In the genomic region with DNA sequence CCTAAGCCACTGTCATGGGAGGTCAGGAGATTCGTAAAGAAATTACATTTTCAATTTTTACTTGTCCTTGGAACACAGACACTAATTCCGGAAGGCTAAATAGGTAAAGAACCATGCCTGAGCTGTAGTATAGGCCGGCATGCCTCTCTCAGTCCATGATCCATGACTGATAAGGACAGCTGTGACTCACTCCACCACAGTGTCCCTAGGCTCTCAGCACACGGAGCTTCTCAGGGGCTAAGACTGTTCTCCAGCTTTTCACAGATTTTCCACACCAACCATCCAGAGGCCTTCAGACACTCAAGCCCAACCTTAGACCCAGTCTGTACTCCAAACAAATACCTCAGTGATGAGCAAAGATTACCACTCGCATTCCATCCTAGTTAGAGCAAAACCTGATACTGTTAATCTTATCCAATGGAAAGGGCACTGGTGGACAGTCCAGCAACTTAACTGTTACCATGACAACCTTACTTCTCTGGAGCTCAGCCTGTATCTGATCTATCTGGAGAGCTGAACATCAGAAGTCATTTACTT, we compare ENCODE assay signal across 17 mouse cellular contexts.
"Had no signal": no experiment of that assay in that cellular context is flagged by ENCODE, and none has a peak within 500 bp of the region (broad histone marks: within the 10 kb centered on the region; RNA-seq: fewer than 3 reads in every experiment).

No protein-coding gene starts in this region.

- H3K27ac ChIP-seq: left cerebral cortex, adult 2 months; liver, embryonic 13.5 days; lung, embryonic 15.5 days; macrophage; neural tube, embryonic 15.5 days had no signal

- DNase-seq: kidney, adult 9 months; kidney, postnatal 10 days; kidney, postnatal 4 days; liver; liver, embryonic 13.5 days; liver, postnatal 0 days; lung, postnatal 14 days; right cerebral cortex, adult 18-20 months; right cerebral cortex, postnatal 25 days; thymus, postnatal 4 days had no signal

- H3K9me3 ChIP-seq: liver, embryonic 13.5 days; lung, embryonic 15.5 days; megakaryocyte, embryonic 14.5 days; neural tube, embryonic 15.5 days had no signal

- H3K36me3 ChIP-seq: liver, embryonic 13.5 days; lung, embryonic 15.5 days; neural tube, embryonic 15.5 days had no signal

- H3K9ac ChIP-seq: liver, embryonic 13.5 days; liver, postnatal 0 days; lung, embryonic 15.5 days; neural tube, embryonic 15.5 days had no signal

- H3K4me1 ChIP-seq: lung, embryonic 15.5 days; megakaryocyte, embryonic 14.5 days; neural tube, embryonic 15.5 days had no signal

- H3K27me3 ChIP-seq: lung, embryonic 15.5 days; neural tube, embryonic 15.5 days had no signal

- ATAC-seq: liver, postnatal 0 days; midbrain, embryonic 16.5 days had no signal

- H3K4me3 ChIP-seq: left cerebral cortex, adult 2 months; liver, embryonic 13.5 days; lung, embryonic 15.5 days; megakaryocyte, embryonic 14.5 days; neural tube, embryonic 15.5 days had no signal

- H3K4me2 ChIP-seq: liver, embryonic 13.5 days; lung, embryonic 15.5 days; midbrain, embryonic 11.5 days; neural tube, embryonic 15.5 days had no signal
